Mouse (Mus musculus) megakaryocyte, embryonic 14.5 days (primary cell): ENCODE measurements around the gene Hmgxb4. TPM values are rescaled to one million over a fixed set of nuclear protein-coding genes. Genes with fewer than 3 reads are reported as not detected.

Source experiments
- H3K27me3 ChIP-seq: replicated peaks from 2 replicates; pipeline ENCODE3; 2012; ENCODE audit warnings: inconsistent platforms
- H3K36me3 ChIP-seq: replicated peaks from 2 replicates; pipeline ENCODE3; 2012; ENCODE audit warnings: low read length, inconsistent platforms, mixed read lengths
- H3K4me1 ChIP-seq: 2 replicates; pipeline ENCODE4 v1.6.1; 2012; ENCODE audit warnings: inconsistent platforms
- H3K4me3 ChIP-seq: replicated peaks from 2 replicates; pipeline ENCODE3; 2012; ENCODE audit warnings: moderate library complexity, mild to moderate bottlenecking, inconsistent platforms
- H3K9me3 ChIP-seq: 2 replicates; pipeline ENCODE4 v1.6.1; 2012; ENCODE audit warnings: inconsistent platforms
- FLI1 ChIP-seq: IDR thresholded peaks from 2 replicates; pipeline ENCODE4 v1.6.1; 2012; ENCODE audit warnings: low read length, inconsistent platforms, mixed read lengths
- GATA1 ChIP-seq: IDR thresholded peaks from 3 replicates; pipeline ENCODE4 v1.6.1; 2012; ENCODE audit warnings: mixed read lengths, low read length, inconsistent platforms, borderline replicate concordance
- polyA plus RNA-seq: library from polyadenylated mRNA; stranded (reverse); fragments of >175 nt; gene quantifications from 2 replicates; pipeline ENCODE4 v1.2.3, GENCODE M21; 2012; ENCODE audit warnings: low replicate concordance; ENCODE audit not compliant: insufficient read depth

Gene Hmgxb4
- polyA plus RNA-seq, 1 experiment: 2.9 TPM

DNA sequence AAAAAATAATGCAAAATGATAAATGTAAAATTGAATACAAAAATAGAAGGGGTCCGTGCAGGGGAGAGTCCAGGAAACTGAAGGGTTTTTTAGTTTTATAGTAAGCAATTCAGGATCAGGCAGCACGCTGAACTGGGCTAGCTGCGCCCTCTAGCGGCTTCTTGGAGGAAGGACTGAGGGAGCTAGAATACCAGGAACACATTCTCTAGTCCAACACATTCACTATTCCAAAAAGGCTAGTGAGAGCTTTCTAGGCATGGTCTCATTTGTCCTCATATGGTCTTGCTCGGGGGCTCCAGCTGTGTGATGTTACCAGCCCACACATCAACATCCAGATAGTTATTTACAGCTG, 12.5 kb upstream of the Hmgxb4 start:
- H3K36me3 ChIP-seq: no peaks in the 10 kb centered on the region

DNA sequence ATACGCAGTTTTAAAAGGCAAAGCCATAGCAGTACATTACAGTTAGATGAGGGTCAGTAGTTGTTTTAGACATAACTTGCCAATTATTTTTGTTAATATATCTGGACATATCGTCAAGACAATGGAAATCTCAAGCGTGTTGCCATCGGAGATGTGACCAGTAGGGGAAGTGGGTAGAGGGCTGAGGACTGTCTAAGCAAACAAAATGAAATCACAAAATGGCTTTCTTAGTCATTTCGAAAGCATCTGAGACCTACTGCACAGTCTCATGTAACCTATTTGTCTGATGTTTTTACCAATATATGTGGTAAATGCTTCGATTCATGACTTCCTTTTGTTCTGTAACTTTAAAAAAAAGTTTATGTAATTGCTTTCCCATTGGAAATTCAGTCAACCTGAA, 11.3 kb upstream of the Hmgxb4 start:
- H3K36me3 ChIP-seq: no peaks in the 10 kb centered on the region
- H3K9me3 ChIP-seq: 0 out of 2 replicates have a peak, but pooled peaks cover 8% of the 10 kb centered on the region
- H3K27me3 ChIP-seq: no peaks in the 10 kb centered on the region
- H3K4me3 ChIP-seq: no peak overlapping the region
- H3K4me1 ChIP-seq: peaks cover 14% of the 10 kb centered on the region
- no peak for TF ChIP-seq FLI1
- no peak for TF ChIP-seq GATA1

More for the DNA sequence above, 12.5 kb upstream of the Hmgxb4 start:
- TF ChIP-seq GATA1 (no peak), FLI1 (no peak)
- 0 out of 2 replicates have a peak, but pooled peaks cover 8% of the 10 kb centered on the region for H3K9me3 ChIP-seq
- H3K27me3 ChIP-seq: peaks cover 2% of the 10 kb centered on the region
- H3K4me3 ChIP-seq: no peak overlapping the region
- H3K4me1 ChIP-seq: peaks cover 14% of the 10 kb centered on the region

DNA sequence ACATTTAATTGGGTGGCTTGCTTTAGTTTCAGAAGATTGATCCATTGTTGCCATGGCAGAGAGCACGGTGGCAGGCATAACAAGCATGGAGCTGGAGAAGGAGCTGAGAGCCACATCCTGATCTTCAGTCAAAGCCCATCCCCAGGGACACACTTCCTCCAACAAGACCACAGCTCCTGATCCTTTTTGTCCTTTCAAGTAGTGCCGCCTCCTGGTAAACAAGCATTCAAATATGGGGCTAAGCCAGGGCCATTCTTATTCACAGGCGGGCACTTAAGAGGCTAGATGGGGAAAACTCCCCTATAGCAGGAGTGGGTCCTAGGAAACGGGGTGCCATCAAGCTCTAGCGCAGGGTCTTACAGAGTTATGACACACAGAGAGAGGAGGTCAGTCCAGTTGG, 5.7 kb upstream of the Hmgxb4 start:
- Histone ChIP-seq H3K9me3 (0 out of 2 replicates have a peak, but pooled peaks cover 8% of the 10 kb centered on the region), H3K4me3 (no peak overlapping the region), H3K27me3 (peaks cover 9% of the 10 kb centered on the region), H3K4me1 (peaks cover 6% of the 10 kb centered on the region), H3K36me3 (no peaks in the 10 kb centered on the region)
- no peak for TF ChIP-seq GATA1

DNA sequence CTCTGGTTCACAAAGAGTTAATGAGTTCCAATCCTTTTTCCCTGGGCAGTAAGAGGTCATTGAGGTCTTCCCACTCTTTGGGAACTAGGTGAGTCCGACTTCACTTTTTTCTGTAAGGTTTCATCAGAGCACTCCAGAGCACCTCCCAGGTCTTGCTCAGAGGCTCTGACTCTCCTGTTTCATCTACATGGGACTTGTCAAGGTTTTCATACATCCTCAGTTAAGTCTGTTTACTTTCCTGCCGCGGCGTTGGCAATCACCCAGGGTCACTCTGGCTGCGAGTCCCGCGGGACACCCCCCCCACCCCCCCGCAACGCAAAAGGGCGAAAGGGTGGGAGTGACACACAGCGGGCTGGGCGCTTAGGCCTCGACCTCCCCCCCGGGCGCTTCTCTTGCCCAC, 3.1 kb upstream of the Hmgxb4 start:
- TF ChIP-seq GATA1 (no peak), FLI1 (no peak)
- Histone ChIP-seq H3K36me3 (no peaks in the 10 kb centered on the region), H3K9me3 (no peaks in the 10 kb centered on the region), H3K4me3 (no peak overlapping the region), H3K27me3 (peaks cover 9% of the 10 kb centered on the region), H3K4me1 (peaks cover 12% of the 10 kb centered on the region)

DNA sequence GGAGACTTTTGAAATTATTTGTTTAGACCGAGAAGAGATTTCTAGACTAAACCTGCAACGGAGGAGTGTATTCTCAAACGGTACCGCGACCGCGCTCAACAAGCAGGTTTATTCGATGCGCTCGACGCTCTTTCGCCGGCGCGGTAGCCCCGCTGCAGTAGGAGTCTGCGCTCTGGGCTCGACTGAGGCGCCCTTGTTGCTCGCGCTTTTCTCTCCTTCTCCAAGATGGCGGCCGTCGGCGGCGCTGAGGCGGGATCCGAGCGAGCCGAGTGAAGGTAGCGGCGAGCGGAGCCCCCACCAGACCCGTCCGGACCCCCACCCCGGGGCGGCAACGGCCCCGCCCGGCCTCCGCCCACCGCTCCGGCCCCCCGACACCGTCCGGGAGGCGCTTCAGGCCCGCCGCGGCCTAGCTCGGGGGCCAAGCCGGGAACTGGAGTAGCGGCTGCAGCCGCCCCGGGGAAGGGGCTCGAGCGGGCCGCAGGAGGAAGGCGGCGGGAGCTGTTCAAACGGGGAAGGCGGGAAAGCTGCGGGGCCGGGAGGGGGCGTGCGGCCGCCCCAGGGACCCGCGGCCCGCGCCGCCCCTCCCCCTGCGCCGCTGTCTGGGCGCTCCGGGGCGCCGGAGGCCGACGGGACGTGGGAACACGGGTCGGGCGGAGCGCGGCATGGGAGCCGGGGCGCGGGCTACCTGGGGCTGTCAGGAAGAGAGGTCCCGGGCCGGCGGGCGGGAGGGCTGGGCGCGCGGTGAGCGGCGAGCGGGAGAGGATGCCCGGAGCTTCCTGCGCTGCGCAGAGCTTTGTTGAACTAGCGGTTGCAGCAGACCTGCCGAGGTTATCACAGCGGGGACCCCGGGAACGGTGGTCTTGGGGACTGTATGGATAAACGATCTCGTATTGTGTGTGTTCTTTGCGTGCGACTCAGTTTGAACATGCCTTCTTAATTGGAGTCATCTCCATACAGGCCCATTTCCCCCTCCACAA, 607 bp downstream of the Hmgxb4 start:
- H3K4me1 ChIP-seq: peaks cover 11% of the 10 kb centered on the region
- TF ChIP-seq FLI1 (no peak), GATA1 (no peak)
- peaks cover 11% of the 10 kb centered on the region for H3K36me3 ChIP-seq
- peaks cover 9% of the 10 kb centered on the region for H3K27me3 ChIP-seq
- no peaks in the 10 kb centered on the region for H3K9me3 ChIP-seq
- peak overlapping the region; percentile 94 for H3K4me3 ChIP-seq

DNA sequence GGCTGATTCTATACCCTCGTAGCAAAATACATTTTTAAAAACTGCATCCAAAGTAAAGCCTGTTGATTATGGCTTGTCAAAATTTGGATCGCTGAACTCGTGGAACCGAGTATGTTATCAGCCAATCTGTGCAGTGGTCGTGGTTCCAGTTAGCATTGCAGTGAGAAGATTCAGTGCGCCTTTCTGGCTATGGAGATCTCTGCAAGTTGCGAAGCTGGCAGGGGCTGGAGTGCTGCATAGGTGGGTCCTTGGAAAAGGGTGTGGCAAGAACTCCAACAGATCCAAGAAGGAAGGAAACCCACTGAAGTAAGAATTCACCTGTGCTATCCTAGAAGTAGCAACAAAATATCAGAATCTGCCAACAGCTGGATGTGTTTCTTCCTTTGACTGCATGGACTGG, 1.4 kb downstream of the Hmgxb4 start:
- H3K9me3 ChIP-seq: no peaks in the 10 kb centered on the region
- H3K4me3 ChIP-seq: peak overlapping the region; percentile 94
- peaks cover 11% of the 10 kb centered on the region for H3K4me1 ChIP-seq
- peaks cover 5% of the 10 kb centered on the region for H3K27me3 ChIP-seq
- H3K36me3 ChIP-seq: peaks cover 19% of the 10 kb centered on the region
- TF ChIP-seq FLI1 (no peak), GATA1 (no peak)

DNA sequence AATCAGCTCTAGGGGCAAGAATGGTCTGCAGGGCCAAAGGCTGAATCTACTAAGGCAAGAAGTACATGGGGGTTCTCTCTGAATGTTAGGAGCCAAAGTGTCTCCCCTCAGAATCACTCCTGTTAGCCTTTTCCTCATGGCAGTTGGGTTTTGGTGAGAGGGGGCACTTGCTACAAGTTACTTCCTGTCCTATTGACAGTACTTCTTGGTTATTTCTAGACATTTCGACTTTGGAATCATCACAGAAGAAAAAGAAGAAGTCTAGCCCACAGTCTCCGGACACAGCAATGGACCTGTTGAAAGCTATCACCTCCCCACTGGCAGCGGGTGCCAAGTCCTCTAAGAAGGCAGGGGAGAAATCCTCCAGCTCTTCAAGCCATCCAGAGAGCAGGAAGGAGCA, 7.3 kb downstream of the Hmgxb4 start:
- peaks cover 6% of the 10 kb centered on the region; the same call in 1 of the 2 replicates for H3K4me1 ChIP-seq
- no peaks in the 10 kb centered on the region for H3K9me3 ChIP-seq
- H3K27me3 ChIP-seq: no peaks in the 10 kb centered on the region
- TF ChIP-seq GATA1 (no peak), FLI1 (no peak)
- H3K4me3 ChIP-seq: no peak overlapping the region
- H3K36me3 ChIP-seq: peaks cover 64% of the 10 kb centered on the region

DNA sequence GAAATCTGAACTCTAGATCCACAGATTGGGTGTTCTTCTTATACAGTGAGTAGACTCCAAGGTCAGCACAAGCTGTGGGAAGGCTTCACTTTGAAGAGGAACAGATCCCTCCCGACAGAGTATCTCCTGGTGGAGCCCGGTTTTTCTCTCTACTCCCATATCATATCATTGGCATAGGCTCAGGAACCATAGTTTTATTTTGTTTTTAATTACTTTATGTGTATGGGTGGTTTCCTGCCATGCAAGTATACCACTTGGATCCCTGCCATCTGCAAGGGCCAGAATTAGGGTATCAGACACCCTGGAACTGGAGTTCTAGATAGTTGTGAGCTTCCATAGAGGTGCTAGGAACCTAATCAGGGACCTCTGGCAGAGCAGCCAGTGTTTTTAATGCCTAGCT, 15.7 kb downstream of the Hmgxb4 start:
- no peaks in the 10 kb centered on the region for H3K9me3 ChIP-seq
- H3K36me3 ChIP-seq: peaks cover 62% of the 10 kb centered on the region
- TF ChIP-seq FLI1 (no peak), GATA1 (no peak)
- no peaks in the 10 kb centered on the region for H3K27me3 ChIP-seq
- H3K4me1 ChIP-seq: peaks cover 11% of the 10 kb centered on the region
- H3K4me3 ChIP-seq: no peak overlapping the region

DNA sequence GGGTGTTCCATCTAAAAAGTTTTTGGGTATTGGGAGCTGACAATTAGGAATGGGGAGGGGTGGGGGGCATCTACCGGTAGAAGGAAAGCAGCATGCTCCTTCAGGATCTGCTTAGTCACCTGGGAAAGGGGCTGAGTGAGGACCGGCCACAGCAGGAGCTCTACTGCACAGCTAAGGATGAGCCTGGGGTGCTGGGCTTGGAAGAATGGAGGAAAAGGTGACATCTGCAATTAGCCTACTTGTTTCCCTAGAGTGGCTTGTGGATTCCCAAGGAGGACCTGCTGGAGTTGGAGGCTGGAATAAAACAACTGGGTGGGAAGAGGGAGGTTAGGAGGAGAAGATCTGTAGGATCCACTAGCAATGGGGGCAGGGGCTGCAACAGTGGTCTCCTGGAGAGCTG, 20.4 kb downstream of the Hmgxb4 start:
- Histone ChIP-seq H3K4me1 (peaks cover 49% of the 10 kb centered on the region), H3K36me3 (peaks cover 54% of the 10 kb centered on the region), H3K27me3 (no peaks in the 10 kb centered on the region), H3K4me3 (peak overlapping the region; percentile 71), H3K9me3 (no peaks in the 10 kb centered on the region)
- no peak for TF ChIP-seq GATA1
- TF ChIP-seq FLI1: no peak

DNA sequence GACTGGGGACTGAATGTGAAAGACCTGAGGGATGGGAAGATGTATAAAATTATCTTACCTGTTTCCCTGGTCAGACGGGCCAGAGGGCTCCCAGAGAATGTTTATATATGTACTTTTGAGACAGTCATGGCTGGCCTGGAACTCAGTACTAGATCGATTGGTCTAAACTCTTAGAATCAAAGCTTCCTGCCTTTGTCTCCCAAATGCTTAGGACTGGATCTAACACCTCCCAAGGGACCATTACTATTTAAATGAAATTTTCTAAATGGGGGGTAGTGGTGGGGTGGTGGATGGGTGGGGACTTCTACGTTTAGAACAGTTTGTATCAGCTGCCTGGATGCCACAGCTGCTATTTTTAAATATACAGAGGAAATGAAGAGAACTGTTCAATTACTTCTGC, 20.8 kb downstream of the Hmgxb4 start:
- H3K36me3 ChIP-seq: peaks cover 54% of the 10 kb centered on the region
- peaks cover 51% of the 10 kb centered on the region for H3K4me1 ChIP-seq
- no peaks in the 10 kb centered on the region for H3K9me3 ChIP-seq
- no peaks in the 10 kb centered on the region for H3K27me3 ChIP-seq
- TF ChIP-seq GATA1 (no peak), FLI1 (no peak)
- H3K4me3 ChIP-seq: peak overlapping the region; percentile 23
